ENCODE assay signal across 8 mouse cellular contexts in the genomic region with DNA sequence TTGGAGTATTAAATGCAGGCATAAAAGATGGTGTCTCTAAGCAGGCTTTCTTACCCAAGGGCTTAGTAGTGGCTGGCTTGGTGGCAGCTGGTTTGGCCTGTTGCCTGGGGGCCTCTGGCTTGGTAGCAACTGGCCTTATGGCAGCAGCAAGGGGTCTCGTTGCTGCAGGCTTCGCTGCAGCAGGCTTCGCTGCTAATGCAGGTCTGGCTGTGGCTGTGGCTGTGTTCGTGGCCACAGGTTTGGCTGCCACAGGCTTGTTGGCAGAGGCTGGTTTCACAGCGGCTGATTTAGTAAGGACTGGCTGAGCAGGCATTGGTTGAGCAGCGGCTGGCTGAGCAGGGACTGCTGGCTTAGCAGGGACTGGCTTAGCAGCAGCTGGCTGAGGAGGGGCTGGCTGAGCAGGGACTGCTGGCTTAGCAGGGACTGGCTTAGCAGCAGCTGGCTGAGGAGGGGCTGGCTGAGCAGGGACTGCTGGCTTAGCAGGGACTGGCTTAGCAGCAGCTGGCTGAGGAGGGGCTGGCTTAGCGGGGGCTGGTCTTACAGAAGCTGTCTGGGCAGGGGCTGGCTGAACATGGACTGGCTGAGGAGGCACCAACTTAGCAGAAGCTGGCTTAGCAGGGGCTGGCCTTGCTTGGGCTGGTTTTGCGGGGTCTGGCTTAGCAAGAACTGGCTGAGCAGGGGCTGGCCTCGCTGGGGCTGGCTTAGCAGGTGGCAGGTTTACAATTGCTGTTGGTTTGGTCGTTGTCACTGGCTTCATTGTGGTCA.
A peak's percentile ranks its signal among the peaks of the same experiment; 100 is the strongest.
DNase-seq lines count a peak whose midpoint lies in the region; ATAC-seq and TF ChIP-seq lines count a peak whose summit lies in the region.

No protein-coding gene starts in this region.

- H3K4me2 ChIP-seq in forebrain, embryonic 12.5 days: no peak overlapping the region
- H3K4me2 ChIP-seq in heart, postnatal 0 days (ENCODE audit: low read depth, low read length): no peak overlapping the region
- H3K4me2 ChIP-seq in limb, embryonic 15.5 days: no peak overlapping the region

- peak overlapping the region; percentile 63; the same call in 1 of the 2 replicates for H3K27ac ChIP-seq in forebrain, embryonic 12.5 days
- H3K27ac ChIP-seq in heart, postnatal 0 days (ENCODE audit: low read depth): no peak overlapping the region
- peak overlapping the region; percentile 88 for H3K27ac ChIP-seq in limb, embryonic 15.5 days
- H3K27ac ChIP-seq in cerebellum, adult 2 months (ENCODE audit: insufficient read depth, low read length): no peak overlapping the region

- peak; percentile 35 for DNase-seq in ovary, adult 18-20 months (ENCODE audit: low spot score)
- DNase-seq in ovary, postnatal 10 days (ENCODE audit: low spot score): no peak
- DNase-seq in heart, postnatal 0 days (ENCODE audit: low spot score): no peak
- peak; percentile 44 for DNase-seq in ovary, postnatal 36 days (ENCODE audit: low spot score)
- DNase-seq in cerebellum, adult 2 months: no peak
- DNase-seq in MN1 (ENCODE audit: low spot score): no peak

- H3K4me1 ChIP-seq in forebrain, embryonic 12.5 days: 0 out of 2 replicates have a peak, but pooled peaks cover 5% of the 10 kb centered on the region
- H3K4me1 ChIP-seq in heart, postnatal 0 days (ENCODE audit: control insufficient read depth, insufficient read depth): no peaks in the 10 kb centered on the region
- peaks cover 17% of the 10 kb centered on the region for H3K4me1 ChIP-seq in limb, embryonic 15.5 days
- H3K4me1 ChIP-seq in cerebellum, adult 2 months (ENCODE audit: control insufficient read depth, insufficient read depth, low read length): no peaks in the 10 kb centered on the region

- ATAC-seq in forebrain, embryonic 12.5 days (ENCODE audit: low FRiP score): peak; percentile 80
- peak; percentile 80 for ATAC-seq in heart, postnatal 0 days (ENCODE audit: insufficient read depth, low read depth)
- peak; percentile 90 for ATAC-seq in limb, embryonic 15.5 days (ENCODE audit: insufficient number of reproducible peaks, low FRiP score, low TSS enrichment, low read depth)

- no peaks in the 10 kb centered on the region for H3K27me3 ChIP-seq in forebrain, embryonic 12.5 days
- H3K27me3 ChIP-seq in heart, postnatal 0 days (ENCODE audit: control insufficient read depth, insufficient read depth, low read length): no peaks in the 10 kb centered on the region
- H3K27me3 ChIP-seq in limb, embryonic 15.5 days: no peaks in the 10 kb centered on the region
- no peaks in the 10 kb centered on the region for H3K27me3 ChIP-seq in cerebellum, adult 2 months (ENCODE audit: control insufficient read depth, insufficient read depth, low read length)

- H3K4me3 ChIP-seq in forebrain, embryonic 12.5 days (replicated peaks): no peak overlapping the region
- H3K4me3 ChIP-seq in heart, postnatal 0 days (ENCODE audit: low read depth, low read length): no peak overlapping the region
- H3K4me3 ChIP-seq in limb, embryonic 15.5 days: no peak overlapping the region
- H3K4me3 ChIP-seq in cerebellum, adult 2 months (replicated peaks; ENCODE audit: insufficient read depth, low read depth, low read length): no peak overlapping the region

- TF ChIP-seq CTCF in heart, postnatal 0 days (IDR thresholded peaks at IDR 0.05; ENCODE audit: low read depth): no peak
- no peak for TF ChIP-seq CTCF in cerebellum, adult 2 months (IDR thresholded peaks at IDR 0.05; ENCODE audit: borderline replicate concordance, insufficient read depth, low read depth, low read length)

- TF ChIP-seq POLR2A in cerebellum, adult 2 months (IDR thresholded peaks at IDR 0.05; ENCODE audit: borderline replicate concordance, insufficient read depth, low read length): no peak

- no peak overlapping the region for H3K9ac ChIP-seq in forebrain, embryonic 12.5 days
- H3K9ac ChIP-seq in heart, postnatal 0 days (replicated peaks; ENCODE audit: low read depth, low read length): no peak overlapping the region
- no peak overlapping the region for H3K9ac ChIP-seq in limb, embryonic 15.5 days

- no peaks in the 10 kb centered on the region for H3K9me3 ChIP-seq in forebrain, embryonic 12.5 days
- no peaks in the 10 kb centered on the region for H3K9me3 ChIP-seq in heart, postnatal 0 days (replicated peaks; ENCODE audit: control insufficient read depth, low read length)
- H3K9me3 ChIP-seq in limb, embryonic 15.5 days: no peaks in the 10 kb centered on the region

- 13% methylated on average over 10 of the region's 10 CpGs for WGBS in forebrain, embryonic 12.5 days
- 27% methylated on average over 10 of the region's 10 CpGs for WGBS in heart, postnatal 0 days
- 8% methylated on average over 10 of the region's 10 CpGs for WGBS in limb, embryonic 15.5 days
- WGBS in cerebellum, adult 2 months: 25% methylated on average over 10 of the region's 10 CpGs

- TF ChIP-seq EP300 in heart, postnatal 0 days (IDR thresholded peaks at IDR 0.05; ENCODE audit: low read depth): no peak

- no peaks in the 10 kb centered on the region for H3K36me3 ChIP-seq in forebrain, embryonic 12.5 days (replicated peaks)
- no peaks in the 10 kb centered on the region for H3K36me3 ChIP-seq in heart, postnatal 0 days (replicated peaks; ENCODE audit: control insufficient read depth, insufficient read depth, low read length)
- peaks cover 80% of the 10 kb centered on the region for H3K36me3 ChIP-seq in limb, embryonic 15.5 days

Comparison
In these comparisons a context has a peak if more than half of its experiments do, and no peak if none do; other contexts are left out.
1. DNase-seq: peak in ovary, adult 18-20 months (single experiment) and ovary, postnatal 36 days (single experiment); none in ovary, postnatal 10 days (single experiment), heart, postnatal 0 days (single experiment), cerebellum, adult 2 months (0 of 2) and MN1 (single experiment).
2. H3K27ac ChIP-seq: peak in forebrain, embryonic 12.5 days (single experiment) and limb, embryonic 15.5 days (single experiment); none in heart, postnatal 0 days (single experiment) and cerebellum, adult 2 months (single experiment).
3. Peak in every context shown above with its lines, with median percentiles within 50 percentile points of each other: ATAC-seq.